Mouse (Mus musculus) cortical plate, adult 2 months (tissue): ENCODE results near the gene Hmgcl. TPM values are rescaled to one million over a fixed set of nuclear protein-coding genes. Genes with fewer than 3 reads are reported as not detected.

Experiments used
- H3K27ac ChIP-seq: fragments of 200-500 bp; 2 replicates; pipeline ENCODE4 v1.5.1; 2012; ENCODE audit warnings: low read length, control low read depth, inconsistent platforms; ENCODE audit not compliant: insufficient read depth
- H3K4me1 ChIP-seq: fragments of 200-500 bp; 2 replicates; pipeline ENCODE4 v1.6.1; 2011; ENCODE audit warnings: low read length; ENCODE audit not compliant: control insufficient read depth, insufficient read depth
- H3K4me3 ChIP-seq: fragments of 200-500 bp; 2 replicates; pipeline ENCODE4 v1.5.1; 2011; ENCODE audit warnings: mild to moderate bottlenecking, low read length, control low read depth; ENCODE audit not compliant: insufficient read depth
- CTCF ChIP-seq: fragments of 200-500 bp; IDR thresholded peaks from 2 replicates; pipeline ENCODE4 v1.5.1; 2011; ENCODE audit warnings: mild to moderate bottlenecking, control low read depth, low read length; ENCODE audit not compliant: insufficient read depth; ENCODE audit errors: extremely low read depth
- POLR2A ChIP-seq: fragments of 200-500 bp; IDR thresholded peaks from 2 replicates; pipeline ENCODE4 v1.6.1; 2011; ENCODE audit warnings: mild to moderate bottlenecking, low read length, control low read depth; ENCODE audit not compliant: insufficient read depth; ENCODE audit errors: extremely low read depth
- polyA plus RNA-seq: library from polyadenylated mRNA; depleted of rRNA; stranded (reverse); fragments of >200 nt; gene quantifications from 2 replicates; pipeline ENCODE4 v1.2.3, GENCODE M21; 2012

Hmgcl gene
- polyA plus RNA-seq, 1 experiment: 50.5 TPM

- Histone ChIP-seq H3K27ac (no peak overlapping the region), H3K4me1 (no peaks in the 10 kb centered on the region), H3K4me3 (no peak overlapping the region)
- TF ChIP-seq POLR2A: no peak
- TF ChIP-seq CTCF: no peak
Measured at GRCm38 (mm10) chr4:135912835-135913234, 33.4 kb upstream of the Hmgcl start.

GRCm38 (mm10) chr4:135913433-135913832 lies 32.8 kb upstream of the Hmgcl start:
- TF ChIP-seq POLR2A: no peak
- TF ChIP-seq CTCF: no peak
- Histone ChIP-seq H3K4me3 (no peak overlapping the region), H3K27ac (no peak overlapping the region), H3K4me1 (no peaks in the 10 kb centered on the region)

GRCm38 (mm10) chr4:135918635-135919279 lies 27.5 kb upstream of the Hmgcl start:
- Histone ChIP-seq H3K27ac (no peak overlapping the region), H3K4me1 (no peaks in the 10 kb centered on the region; the same call in 1 of the 2 replicates), H3K4me3 (no peak overlapping the region)
- no peak for TF ChIP-seq POLR2A
- TF ChIP-seq CTCF: no peak

- no peak overlapping the region for H3K4me3 ChIP-seq
- TF ChIP-seq POLR2A (no peak), CTCF (no peak)
- H3K27ac ChIP-seq: no peak overlapping the region
- no peaks in the 10 kb centered on the region; the same call in 1 of the 2 replicates for H3K4me1 ChIP-seq
Measured at GRCm38 (mm10) chr4:135919280-135919639, 27.0 kb upstream of the Hmgcl start.

DNA sequence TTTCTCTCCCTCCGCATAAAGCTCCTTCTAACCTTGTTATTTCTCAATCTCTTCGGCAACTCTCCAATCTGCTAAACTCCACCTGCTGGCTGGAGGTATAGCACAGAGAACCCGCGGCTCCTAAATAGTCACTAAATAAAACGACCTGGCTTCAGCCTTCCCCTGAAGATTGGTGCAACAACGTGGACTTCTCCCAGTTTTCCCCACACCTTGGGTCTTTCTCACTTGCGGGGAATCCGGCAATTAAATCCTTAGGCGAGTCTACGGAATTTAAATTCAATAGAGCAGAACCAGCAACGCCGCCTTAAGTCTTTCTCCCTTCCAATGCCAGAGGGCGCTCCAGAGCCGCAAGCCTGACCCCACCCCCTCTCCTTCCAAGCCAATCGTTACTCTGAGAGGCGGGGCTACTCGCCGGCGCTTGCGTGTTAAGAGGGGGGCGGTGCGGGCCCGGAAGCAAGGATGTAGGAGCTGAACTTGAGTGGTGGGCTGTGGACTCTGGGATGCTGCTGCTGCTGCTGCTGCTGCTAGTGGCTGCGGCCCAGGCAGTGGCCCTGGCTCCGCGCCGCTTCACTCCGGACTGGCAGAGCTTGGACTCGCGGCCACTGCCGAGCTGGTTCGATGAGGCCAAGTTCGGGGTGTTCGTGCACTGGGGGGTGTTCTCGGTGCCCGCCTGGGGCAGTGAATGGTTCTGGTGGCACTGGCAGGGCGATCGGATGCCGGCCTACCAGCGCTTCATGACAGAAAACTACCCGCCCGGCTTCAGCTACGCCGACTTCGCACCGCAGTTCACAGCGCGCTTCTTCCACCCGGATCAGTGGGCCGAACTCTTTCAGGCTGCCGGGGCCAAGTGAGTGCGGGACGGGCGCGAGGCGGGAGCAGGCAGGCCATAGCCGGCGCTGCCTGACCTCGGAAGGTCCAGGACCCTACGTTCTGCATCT lies 25.7 kb upstream of the Hmgcl start, which contains the start of gene Fuca1:
Fuca1 (plus strand) TSS at position 432 of the 938 bp plus-strand sequence.
- Histone ChIP-seq H3K27ac (no peak within 1 kb of the TSS), H3K4me1 (no peaks in the 10 kb centered on the region; the same call in 1 of the 2 replicates), H3K4me3 (peak within 1 kb of the TSS; percentile 58)
- peak; percentile 55 for TF ChIP-seq CTCF
- peak; percentile 63; the same call in 1 of the 2 replicates for TF ChIP-seq POLR2A

DNA sequence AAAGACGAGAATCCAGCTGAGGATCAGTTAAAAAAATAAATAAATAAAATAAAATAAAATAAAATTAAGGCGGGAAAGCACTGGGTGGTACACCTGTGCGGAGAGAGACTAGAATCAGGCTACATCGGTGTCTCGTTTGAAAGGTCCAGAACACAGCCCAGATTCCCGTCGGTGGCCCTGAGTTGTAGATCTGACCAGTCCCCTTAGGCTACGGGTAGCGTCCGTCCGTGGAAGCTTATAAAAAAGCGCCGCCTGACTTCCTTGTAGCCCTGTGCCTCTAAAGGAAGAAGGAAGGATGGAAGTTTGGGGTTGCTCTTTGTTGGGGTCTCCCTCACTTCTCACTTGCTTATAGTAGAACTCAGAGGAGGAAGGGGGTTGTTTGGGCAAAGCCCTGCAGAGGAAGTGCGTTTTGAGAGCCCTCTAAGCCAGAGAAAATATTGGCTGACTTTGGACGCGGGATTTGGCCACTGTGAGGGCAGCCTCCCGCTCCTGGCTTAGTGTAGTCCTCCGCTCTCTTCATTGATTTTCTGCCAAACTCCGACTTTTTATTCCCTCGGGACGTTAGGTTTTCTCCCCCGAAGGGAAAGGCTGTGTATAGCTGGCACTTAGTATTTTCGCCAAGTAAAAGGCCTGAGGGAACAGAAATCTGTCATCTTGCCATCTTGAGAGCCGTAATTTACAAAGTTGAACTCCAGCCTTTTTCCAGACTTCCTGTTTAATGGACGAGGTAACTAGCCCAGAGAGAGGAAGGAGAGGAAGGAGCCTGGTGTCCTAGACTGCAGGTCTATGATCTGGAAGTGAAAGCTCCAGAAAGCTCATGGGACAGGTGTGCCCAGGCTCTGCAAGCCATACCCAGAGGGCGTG lies 24.8 kb upstream of the Hmgcl start:
- H3K27ac ChIP-seq: no peak overlapping the region
- H3K4me3 ChIP-seq: peak overlapping the region; percentile 58
- no peaks in the 10 kb centered on the region; the same call in 1 of the 2 replicates for H3K4me1 ChIP-seq
- TF ChIP-seq CTCF (no peak), POLR2A (no peak)

DNA sequence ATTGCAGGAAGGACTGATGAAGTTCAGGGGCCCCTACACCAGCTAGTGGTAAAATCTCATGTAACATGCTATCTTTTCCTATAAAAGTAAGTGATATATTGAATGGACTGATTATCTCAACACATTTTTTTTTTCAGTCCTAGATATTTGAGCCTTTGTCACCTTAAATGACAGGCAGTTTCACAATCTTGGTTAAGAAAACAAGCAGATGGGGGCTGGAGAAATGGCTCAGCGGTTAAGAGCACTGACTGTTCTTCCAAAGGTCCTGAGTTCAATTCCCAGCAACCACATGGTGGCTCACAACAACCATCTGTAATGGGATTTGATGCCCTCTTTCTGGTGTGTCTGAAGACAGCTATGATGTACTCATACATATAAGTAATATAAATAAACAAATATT lies 24.1 kb upstream of the Hmgcl start:
- Histone ChIP-seq H3K4me1 (no peaks in the 10 kb centered on the region; the same call in 1 of the 2 replicates), H3K27ac (no peak overlapping the region), H3K4me3 (no peak overlapping the region)
- no peak for TF ChIP-seq POLR2A
- no peak for TF ChIP-seq CTCF

DNA sequence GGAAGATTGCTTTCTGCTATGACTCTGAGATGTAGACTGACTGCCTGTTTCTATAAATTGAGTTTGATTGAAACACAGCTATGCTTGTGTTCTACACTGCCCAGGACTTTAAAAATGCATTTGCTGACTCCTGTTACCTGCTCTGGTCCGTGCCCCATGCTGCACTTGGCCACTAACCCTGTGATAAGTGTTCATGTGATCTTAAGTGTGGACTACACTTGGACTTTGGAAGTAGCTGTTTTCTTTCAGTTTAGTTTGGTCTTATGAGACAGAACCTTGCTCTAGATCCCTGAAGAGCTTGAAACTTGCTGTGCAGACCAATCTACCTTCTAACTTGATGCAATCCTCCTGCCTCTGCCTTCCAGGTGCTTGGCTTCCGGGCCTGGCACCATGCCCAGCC lies 21.8 kb upstream of the Hmgcl start:
- no peak for TF ChIP-seq POLR2A
- no peak for TF ChIP-seq CTCF
- H3K4me1 ChIP-seq: no peaks in the 10 kb centered on the region; the same call in 1 of the 2 replicates
- H3K27ac ChIP-seq: no peak overlapping the region
- no peak overlapping the region for H3K4me3 ChIP-seq

- no peak overlapping the region for H3K4me3 ChIP-seq
- H3K27ac ChIP-seq: no peak overlapping the region
- H3K4me1 ChIP-seq: no peaks in the 10 kb centered on the region; the same call in 1 of the 2 replicates
- TF ChIP-seq CTCF: no peak
- no peak for TF ChIP-seq POLR2A
Measured at GRCm38 (mm10) chr4:135925341-135925740, 20.9 kb upstream of the Hmgcl start.
